Mouse (Mus musculus) R1 (cell line): ENCODE data around the gene Nr4a2.

Experiments
- DNase-seq: peaks from one replicate; pipeline ENCODE4 v3.0.0-alpha.2; 2018; ENCODE audit warnings: low read depth, low spot score

Nr4a2 gene

GRCm38 (mm10) chr2:57123991-57124840 is at the start of gene Nr4a2:
Nr4a2 (minus strand) TSS chr2:57124003.
- peak; percentile 70 for DNase-seq

GRCm38 (mm10) chr2:57165416-57165815 is 41.6 kb upstream of the Nr4a2 start:
- no peak for DNase-seq

- DNase-seq: no peak
Observed at GRCm38 (mm10) chr2:57156814-57157213, 33.0 kb upstream of the Nr4a2 start.

- no peak for DNase-seq
Observed at GRCm38 (mm10) chr2:57149796-57150195, 26.0 kb upstream of the Nr4a2 start.

- no peak for DNase-seq
Observed at GRCm38 (mm10) chr2:57148231-57148630, 24.4 kb upstream of the Nr4a2 start.

- DNase-seq: no peak
Observed at GRCm38 (mm10) chr2:57145646-57146421, 22.0 kb upstream of the Nr4a2 start.

- DNase-seq: no peak
Observed at GRCm38 (mm10) chr2:57138594-57138993, 14.8 kb upstream of the Nr4a2 start.

- DNase-seq: no peak
Observed at GRCm38 (mm10) chr2:57127461-57127860, 3.7 kb upstream of the Nr4a2 start.

GRCm38 (mm10) chr2:57125891-57126290 is 2.1 kb upstream of the Nr4a2 start:
- DNase-seq: no peak

GRCm38 (mm10) chr2:57122986-57123980 is 520 bp downstream of the Nr4a2 start:
- DNase-seq: peak; percentile 66

- no peak for DNase-seq
Observed at GRCm38 (mm10) chr2:57121110-57121509, 2.7 kb downstream of the Nr4a2 start.

GRCm38 (mm10) chr2:57117201-57117951 is 6.4 kb downstream of the Nr4a2 start:
- DNase-seq: peak; percentile 82

- peak; percentile 83 for DNase-seq
Observed at GRCm38 (mm10) chr2:57116366-57117200, 7.2 kb downstream of the Nr4a2 start.

- peak; percentile 53 for DNase-seq
Observed at GRCm38 (mm10) chr2:57115864-57116365, 7.9 kb downstream of the Nr4a2 start.

GRCm38 (mm10) chr2:57115181-57115863 is 8.5 kb downstream of the Nr4a2 start:
- peak; percentile 34 for DNase-seq

GRCm38 (mm10) chr2:57114211-57115151 is 9.3 kb downstream of the Nr4a2 start:
- peak; percentile 89 for DNase-seq

GRCm38 (mm10) chr2:57113431-57113830 is 10.4 kb downstream of the Nr4a2 start:
- DNase-seq: no peak

- no peak for DNase-seq
Observed at GRCm38 (mm10) chr2:57112949-57113348, 10.9 kb downstream of the Nr4a2 start.
